Mouse (Mus musculus) kidney, adult 2 months (tissue): ENCODE measurements at regions not wholly inside any gene's neighbourhood (a gene's known extent, or its start where the extent isn't known, plus 50 kb on each side); places are given as distances from the start of the nearest gene placed in this dataset.

ENCODE experiments used
- CTCF ChIP-seq: fragments of 200-500 bp; conservative IDR thresholded peaks from 2 replicates; pipeline ENCODE4 v1.5.1; 2011; ENCODE audit warnings: low read depth, mild to moderate bottlenecking, control low read depth, low read length, moderate library complexity, mixed read lengths; ENCODE audit not compliant: insufficient read depth, insufficient read length
- POLR2A ChIP-seq: fragments of 200-500 bp; IDR thresholded peaks from one replicate; pipeline ENCODE4 v1.6.1; 2011; ENCODE audit warnings: low read depth, low read length, control low read depth

DNA sequence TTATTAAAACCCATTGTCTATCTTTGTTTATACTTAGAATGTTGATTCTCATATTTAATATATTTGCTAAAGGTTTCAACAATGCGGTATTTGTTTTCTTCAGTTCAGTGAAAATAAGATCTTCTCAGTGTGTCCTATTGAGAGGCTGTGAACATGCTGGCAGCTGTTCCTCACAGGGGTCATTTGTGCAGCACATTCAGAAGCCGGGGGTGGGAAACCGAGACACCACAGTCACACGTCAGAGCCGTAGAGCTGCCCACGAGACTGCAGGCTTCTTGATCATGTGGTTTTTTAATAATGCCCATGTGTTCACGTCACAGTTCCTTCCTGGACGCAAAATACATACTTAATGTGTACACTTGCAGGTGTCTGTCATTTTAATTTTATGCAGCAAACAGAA lies 564.3 kb upstream of the BB014433 start:
- TF ChIP-seq CTCF (no peak), POLR2A (no peak)
